Mouse (Mus musculus) layer of hippocampus, adult 18-20 months (tissue): ENCODE measurements around the gene Ikzf2. TPM values are rescaled to one million over a fixed set of nuclear protein-coding genes. Genes with fewer than 3 reads are reported as not detected.

ENCODE experiments used
- DNase-seq, 2 experiments: peaks; one replicate each; pipeline ENCODE4 v3.0.0; 2022; ENCODE audit warnings: low spot score in 2 of 2
- total RNA-seq, 2 experiments: library from RNA; stranded (reverse); gene quantifications; 2 replicates each; pipeline ENCODE4 v1.2.3; 2021

Gene Ikzf2
- total RNA-seq, 2 experiments from 2014 or later = 8.1 to 9.3 TPM

DNA sequence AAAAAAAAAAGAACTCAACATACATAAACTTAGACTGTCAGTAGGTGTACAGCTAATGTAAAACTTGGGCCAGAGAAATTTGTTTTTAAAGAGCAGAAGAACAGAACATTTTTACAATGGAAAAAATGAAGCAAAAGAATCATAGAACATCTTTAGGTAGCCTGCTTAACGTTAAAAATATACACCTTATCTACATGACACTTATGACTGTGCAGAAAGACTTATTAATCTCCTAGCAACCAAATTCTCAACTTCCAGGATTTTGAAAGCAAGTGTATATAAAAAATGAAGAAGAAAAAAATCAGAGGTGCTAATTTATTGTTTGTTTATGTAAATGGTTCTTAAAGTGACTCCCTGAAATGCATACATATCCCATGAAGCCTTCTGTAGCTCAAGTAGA, 86.1 kb downstream of the Ikzf2 start:
- no peak for DNase-seq

DNA sequence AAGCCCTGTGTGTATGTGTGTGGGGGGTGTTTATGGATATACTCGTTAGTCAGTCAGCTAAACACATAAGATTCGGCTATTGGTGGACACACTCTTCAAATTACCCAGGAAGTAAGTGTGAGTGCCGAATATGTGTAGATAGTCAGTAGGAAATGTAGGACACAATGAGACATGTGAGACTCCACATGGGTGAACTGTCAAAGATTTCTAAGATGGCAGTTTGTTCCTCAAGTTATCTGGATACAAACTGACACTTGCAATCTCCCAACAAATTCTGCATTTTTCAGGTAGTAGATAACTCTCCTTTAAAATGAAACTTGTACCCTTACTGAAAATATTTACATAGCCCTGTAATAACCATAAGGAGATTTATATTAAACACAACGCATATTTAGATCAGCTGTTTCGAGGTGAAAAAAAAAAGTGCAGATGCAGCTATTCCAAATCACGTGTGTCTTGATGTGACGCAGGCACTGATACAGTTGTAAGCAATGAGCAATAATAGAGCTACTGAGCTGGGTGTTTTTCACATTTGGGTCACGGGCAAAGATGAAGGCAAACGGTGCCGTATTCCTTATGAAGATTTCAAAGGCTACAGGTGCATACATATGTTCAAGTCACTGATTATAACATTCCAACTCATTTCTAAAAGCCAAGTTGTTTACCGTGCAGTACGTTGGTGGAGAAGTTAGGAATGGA, 87.8 kb downstream of the Ikzf2 start:
- no peak for DNase-seq

DNA sequence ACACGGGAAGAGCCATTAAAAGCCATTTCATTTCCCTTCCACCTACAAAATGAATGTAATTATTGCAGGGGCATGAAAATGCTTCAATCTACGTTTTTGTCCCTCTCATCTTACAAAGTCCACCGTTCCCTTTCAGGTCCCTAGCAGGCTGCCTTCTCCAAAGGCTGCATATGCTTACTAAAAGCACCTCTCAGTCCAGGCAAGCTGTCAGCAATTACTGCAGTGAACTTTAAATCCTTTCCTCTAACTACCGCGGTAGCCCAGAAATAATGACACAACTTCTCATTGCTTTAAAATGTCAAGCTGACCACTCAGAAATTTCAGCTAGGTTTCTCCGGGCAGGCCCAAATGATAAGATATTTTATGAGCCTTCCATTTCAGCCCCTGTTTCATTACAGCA, 95.2 kb downstream of the Ikzf2 start:
- no peak for DNase-seq

DNA sequence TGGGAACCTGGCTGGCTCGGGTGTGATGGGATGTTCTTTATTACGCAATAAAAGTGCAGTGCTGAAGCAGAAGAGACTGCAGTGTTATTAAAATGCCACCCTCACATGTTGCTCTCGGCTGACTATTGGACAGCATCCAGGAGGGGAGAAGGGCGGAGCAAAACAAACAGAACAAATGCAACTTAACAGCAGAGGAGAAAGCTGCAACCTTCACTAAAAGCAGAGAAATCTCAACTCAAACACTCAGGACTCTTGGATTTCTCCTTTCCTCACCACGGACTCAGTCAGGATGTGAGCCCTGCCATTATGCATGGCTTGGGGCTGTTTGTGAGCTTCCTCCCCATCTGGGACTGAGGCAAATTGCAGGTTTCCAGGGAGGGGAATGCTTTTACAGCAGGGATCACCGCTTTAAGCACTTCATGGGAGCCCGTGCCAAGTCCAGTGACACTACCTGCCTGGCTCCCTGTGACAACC, 95.7 kb downstream of the Ikzf2 start:
- DNase-seq = peak; percentile 5 to 63

- no peak for DNase-seq
Observed at GRCm38 (mm10) chr1:69585546-69585945, 101.5 kb downstream of the Ikzf2 start.

- DNase-seq = no peak
Observed at GRCm38 (mm10) chr1:69583932-69584659, 102.9 kb downstream of the Ikzf2 start.

DNA sequence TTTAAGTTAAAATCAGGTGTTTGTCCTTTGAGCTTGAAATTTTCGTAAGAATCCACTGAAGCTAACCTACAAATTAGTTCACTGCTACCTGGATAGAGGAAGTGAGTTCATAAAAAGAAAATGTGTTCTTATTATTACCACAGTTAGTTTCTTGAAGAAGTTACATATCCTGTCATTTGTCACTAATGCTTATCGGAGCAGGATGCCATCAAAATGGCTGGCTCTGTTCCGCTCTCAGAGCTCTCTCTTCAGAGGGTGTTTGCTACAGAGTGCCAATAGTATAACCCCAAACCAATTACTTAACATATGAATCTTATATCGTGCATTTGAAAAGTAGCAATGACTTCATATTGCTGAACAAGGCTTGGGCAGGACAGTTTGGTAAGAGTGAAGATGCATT, 108.1 kb downstream of the Ikzf2 start:
- DNase-seq = no peak

DNA sequence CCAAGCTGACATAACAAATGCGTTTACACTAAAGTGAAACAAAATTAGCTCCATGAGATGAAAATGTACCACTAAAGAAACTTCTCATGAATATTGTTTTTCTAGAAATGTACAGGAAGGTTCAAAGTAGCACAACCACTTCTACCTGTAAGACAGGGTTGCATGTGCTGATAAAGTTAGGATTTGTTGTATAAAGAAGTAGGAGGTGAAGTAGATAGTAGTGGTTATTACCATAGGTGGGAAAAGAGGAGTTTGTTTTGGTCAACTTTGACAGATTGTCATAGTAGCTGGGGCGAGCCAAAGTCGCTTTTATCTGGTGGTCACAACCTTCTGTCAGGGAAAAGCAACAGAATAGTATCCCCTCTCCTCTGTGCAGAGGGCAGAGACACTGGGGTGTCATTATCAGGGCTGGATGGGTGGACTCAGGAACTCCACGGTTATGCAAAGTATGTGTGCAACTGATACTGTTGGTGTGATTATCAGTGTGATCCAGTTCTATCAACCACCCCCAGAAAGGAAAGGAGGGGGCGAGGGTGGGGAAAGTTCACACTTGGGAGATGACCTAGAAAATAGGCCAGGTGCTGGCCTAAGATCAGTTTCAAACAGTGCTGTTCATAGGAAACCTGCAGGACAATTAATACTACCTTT, 127.5 kb downstream of the Ikzf2 start:
- no peak for DNase-seq

DNA sequence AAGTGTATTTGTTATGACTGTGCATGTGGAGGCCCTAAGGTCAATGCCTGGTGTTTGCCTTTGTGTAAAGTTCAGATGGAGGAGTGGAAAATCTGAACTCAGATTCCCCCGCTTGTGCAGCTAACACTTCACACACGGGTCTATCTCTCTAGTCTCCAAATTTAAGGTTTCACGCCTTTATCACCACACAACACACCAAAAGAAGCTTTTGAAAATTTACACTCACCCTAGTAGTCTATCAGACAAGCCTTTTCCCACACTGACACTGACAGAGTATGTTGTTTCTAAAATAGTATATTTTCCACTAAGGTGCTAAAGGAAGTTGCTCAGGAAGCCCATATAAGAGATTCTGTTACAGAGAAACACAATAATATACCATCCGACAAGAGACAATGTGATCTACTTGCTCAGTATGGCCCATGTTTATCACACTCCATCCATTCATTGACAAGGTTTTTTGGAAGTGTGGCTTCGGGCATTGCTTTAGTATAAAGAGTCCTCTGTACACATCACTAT, 131.4 kb downstream of the Ikzf2 start:
- DNase-seq = no peak

GRCm38 (mm10) chr1:69549987-69550386, 137.1 kb downstream of the Ikzf2 start:
- no peak for DNase-seq

DNA sequence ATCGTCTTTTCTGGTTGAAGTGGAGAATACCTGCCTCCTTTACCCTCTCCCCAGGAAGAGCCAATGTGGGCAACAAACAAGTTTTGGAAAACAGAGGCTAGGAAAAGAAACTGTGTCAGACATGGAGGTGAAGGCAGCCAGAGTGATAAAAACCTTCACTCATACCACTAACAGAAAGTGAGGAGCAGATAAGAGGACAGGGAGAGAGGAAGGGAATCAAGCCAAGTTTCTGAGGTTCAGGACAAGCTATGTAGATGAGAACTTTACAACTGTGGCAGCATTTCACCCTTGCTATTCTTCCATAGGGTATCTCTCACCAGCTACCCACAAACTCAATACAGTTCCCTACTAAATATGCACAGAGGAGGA, 141.2 kb downstream of the Ikzf2 start:
- no peak for DNase-seq

DNA sequence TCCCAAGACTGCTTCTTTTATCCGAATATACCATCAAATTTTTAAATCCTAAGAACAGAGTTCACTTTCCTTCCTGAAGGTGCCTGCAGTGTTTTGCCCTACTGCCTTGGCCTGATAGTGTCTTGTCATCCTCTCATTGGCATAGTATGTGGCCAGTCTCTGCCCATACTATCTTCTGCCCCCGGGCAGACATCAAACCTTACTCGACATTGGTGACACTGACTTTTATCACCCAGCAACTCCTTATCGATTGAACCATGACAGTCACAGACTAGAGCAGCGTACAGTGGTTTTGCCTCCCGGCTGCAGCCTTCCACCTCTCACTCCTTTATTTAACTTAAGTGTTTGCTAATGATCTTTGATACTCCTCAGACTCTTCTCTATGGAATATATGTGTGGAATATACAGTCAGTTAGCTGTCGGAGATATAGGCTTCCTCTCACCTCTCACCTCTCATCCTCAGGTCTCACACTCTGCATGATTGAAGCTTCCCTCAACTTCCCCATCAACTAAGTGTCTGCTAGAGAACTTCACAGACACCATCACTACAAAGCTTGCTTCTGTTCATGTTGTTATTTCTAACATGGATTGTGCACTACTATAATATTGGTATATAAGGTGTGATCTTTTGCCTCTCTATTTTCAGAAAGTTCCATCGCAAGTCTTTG, 141.7 kb downstream of the Ikzf2 start:
- DNase-seq = no peak

DNA sequence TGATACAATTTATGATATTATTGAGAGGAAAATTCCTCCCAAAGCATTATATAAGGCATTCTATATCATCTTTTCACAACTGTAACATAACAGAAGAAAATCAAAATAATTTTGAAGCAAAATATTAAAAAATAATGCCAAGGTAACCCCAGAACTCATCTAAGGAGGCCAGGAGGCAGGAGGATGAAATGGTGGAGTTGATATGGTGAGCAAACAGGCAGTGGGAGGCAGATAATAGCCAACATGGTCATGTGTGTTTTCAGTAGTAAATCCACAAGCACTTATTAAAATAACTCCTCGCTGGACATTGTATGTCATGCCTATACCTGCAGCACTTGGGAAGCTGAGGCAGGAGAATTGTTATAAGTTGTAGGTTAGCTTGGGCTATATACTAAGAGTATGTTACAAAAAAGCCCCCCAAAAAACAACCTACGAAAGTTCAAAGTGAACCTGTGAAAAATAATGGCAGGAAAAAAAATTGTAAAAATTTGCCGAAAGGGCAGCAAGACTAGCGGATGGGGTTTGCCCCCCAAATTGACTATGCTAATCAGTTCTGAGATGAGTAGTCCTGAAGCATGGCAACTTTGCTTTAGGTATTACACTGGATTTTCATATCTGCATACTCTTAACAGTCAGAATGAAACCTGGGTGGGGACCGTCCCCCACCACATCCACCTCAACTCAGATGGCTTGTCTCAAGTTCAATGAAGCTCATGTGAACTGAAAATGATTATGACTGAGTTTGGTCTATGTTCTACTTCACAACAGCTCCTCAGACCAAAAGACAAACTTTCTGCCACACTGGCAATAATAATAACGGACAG, 143.1 kb downstream of the Ikzf2 start:
- no peak for DNase-seq

DNA sequence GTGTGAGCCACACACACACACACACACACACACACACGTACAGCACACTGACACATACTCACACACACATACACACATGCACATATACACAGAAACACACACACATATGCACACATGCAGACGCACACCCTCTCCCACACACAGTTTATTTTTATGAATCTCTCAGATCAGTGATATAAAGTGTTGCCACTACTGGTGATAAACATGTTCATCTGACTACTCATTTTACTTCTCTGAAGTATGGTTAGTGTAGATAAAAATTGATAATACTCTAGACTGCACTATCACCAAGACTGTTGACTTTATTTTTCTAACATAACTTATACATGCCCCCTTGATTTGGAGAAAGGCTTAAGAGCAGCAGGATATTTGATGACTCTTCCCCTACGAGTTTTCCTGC, 144.5 kb downstream of the Ikzf2 start:
- no peak for DNase-seq

GRCm38 (mm10) chr1:69538663-69539062, 148.4 kb downstream of the Ikzf2 start:
- DNase-seq = no peak

DNA sequence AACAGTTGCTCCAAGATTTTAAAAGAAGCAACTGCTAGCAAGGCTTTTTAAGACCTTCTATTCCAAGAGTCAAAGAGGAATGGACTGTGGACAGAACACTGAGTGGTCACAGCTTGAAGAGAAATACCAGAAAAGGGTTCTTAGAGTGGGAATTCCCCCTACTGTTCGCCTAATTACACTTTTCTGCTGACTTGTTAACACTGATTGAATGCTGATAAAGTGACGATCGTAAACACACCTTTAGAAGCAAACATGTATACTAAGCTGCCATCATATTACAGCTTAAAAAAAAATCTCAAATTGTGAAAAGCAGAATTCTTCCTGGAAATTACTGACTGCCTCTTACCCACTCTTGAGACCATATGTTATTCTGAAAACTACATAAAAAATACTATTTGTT, 149.4 kb downstream of the Ikzf2 start:
- no peak for DNase-seq

DNA sequence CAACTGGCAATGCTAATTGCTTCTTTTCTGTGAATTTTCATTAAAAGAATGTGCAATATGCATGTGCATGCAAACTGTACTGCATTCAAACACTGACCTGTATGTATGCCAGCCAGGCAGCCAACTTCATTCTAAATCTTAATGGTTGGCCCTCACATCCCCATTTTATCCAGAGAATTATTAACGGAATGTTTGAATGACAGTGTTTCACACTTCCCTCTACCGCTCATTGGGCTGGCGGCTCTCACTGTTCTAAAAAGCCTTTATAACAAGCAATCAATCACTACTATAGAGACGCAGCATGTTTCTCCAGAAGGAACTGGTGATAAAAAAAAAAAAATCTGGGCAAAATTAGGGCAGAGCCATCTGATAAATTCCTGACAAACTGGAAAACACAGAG, 151.5 kb downstream of the Ikzf2 start:
- peak in 1 of 2 experiments; percentile 7 for DNase-seq

DNA sequence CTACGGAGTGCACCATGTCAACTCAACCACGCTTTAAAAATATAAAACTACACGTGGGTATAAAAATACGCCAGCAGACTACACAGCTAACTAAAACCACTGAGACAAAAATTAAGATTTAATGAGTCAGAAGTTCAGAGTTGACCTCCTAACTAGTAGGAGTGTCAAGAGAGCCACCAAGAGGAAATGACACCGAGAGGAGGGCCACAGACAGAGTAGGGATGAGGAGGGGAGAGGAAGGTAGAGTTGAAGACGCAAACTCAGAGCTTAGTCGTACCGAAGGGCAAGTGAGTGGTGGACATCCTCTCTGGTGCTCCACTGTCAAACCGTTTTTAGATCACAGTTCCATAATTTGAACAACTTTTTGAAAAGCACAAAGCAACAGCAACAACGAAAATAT, 154.0 kb downstream of the Ikzf2 start:
- DNase-seq = no peak

GRCm38 (mm10) chr1:69528696-69529095, 158.3 kb downstream of the Ikzf2 start:
- DNase-seq = no peak

DNA sequence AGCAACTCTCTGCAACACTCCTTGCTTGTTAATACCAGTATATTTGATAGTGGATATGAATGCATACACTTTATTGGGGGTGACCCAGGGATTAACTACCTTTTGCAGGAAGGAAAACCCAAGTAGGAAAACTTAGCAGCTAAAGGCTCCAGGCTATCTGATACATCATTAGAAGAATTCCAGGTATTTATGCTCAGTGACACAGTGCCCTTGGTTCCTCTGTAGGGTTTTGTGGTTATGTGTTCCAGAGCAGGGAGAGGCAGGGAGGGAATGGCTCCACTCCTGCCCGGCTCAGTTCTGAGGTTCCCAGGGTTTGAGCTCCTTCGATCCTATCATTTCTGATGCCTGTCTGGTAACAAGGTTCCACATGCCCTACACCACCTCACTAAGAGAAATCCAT, 165.4 kb downstream of the Ikzf2 start:
- DNase-seq = no peak

DNA sequence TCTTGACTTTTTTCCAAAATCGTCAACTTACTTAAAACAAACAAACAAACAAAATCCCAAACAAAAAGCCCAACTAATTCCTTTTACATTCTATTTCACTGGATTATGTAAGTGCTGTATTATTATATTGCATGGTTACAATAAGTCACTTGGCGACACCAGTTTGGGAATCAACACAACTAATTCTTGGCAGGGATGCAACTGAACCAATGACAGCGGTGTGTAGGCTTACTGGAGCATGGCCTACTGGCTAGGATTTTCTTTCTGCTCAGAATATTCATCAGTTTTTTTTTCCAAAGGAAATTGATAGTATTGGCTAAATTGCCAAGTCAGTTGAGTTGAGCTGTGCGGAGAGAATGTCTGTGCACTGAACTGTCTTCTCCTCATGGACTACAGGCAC, 167.7 kb downstream of the Ikzf2 start:
- peak; percentile 45 to 84 for DNase-seq
